Mouse (Mus musculus) heart, embryonic 11.5 days (tissue): Measurements from ENCODE around the gene Prkca. TPM values are rescaled to one million over a fixed set of nuclear protein-coding genes. Genes with fewer than 3 reads are reported as not detected.

Experiments
- ATAC-seq: fragments of 200-750 bp; cut with Nextera tagmentation; replicated peaks from 2 replicates; pipeline ENCODE4 v1.8.0; 2017; ENCODE audit warnings: moderate library complexity; ENCODE audit not compliant: insufficient number of reproducible peaks, low FRiP score, low TSS enrichment
- H3K27ac ChIP-seq: fragments of 300-500 bp; sonication (generic); 2 replicates; pipeline ENCODE4 v1.5.1; 2014; ENCODE audit warnings: mild to moderate bottlenecking, low read depth, low read length
- H3K27me3 ChIP-seq: fragments of 300-500 bp; sonication (generic); 2 replicates; pipeline ENCODE4 v1.6.1; 2014; ENCODE audit warnings: mild to moderate bottlenecking, low read length, mixed read lengths; ENCODE audit not compliant: control insufficient read depth, insufficient read depth
- H3K36me3 ChIP-seq: fragments of 300-500 bp; sonication (generic); 2 replicates; pipeline ENCODE4 v1.6.1; 2014; ENCODE audit warnings: mild to moderate bottlenecking, low read length, moderate library complexity, mixed read lengths; ENCODE audit not compliant: control insufficient read depth, insufficient read depth
- H3K4me1 ChIP-seq: fragments of 300-500 bp; sonication (generic); 2 replicates; pipeline ENCODE4 v1.6.1; 2014; ENCODE audit warnings: low read length; ENCODE audit not compliant: control insufficient read depth, insufficient read depth
- H3K4me2 ChIP-seq: fragments of 300-500 bp; sonication (generic); 2 replicates; pipeline ENCODE4 v1.6.1; 2014; ENCODE audit warnings: mild to moderate bottlenecking, moderate library complexity
- H3K4me3 ChIP-seq: fragments of 300-500 bp; sonication (generic); 2 replicates; pipeline ENCODE4 v1.5.1; 2014; ENCODE audit warnings: low read depth, low read length
- H3K9ac ChIP-seq: fragments of 300-500 bp; sonication (generic); 2 replicates; pipeline ENCODE4 v1.6.1; 2014; ENCODE audit warnings: mild to moderate bottlenecking, low read depth, low read length, moderate library complexity
- H3K9me3 ChIP-seq: fragments of 300-500 bp; sonication (generic); replicated peaks from 2 replicates; pipeline ENCODE4 v1.6.1; 2016; ENCODE audit warnings: low read length; ENCODE audit not compliant: control insufficient read depth
- WGBS: fragments of 180-500 bp; shearing (Covaris S2); extraction: QIAGEN DNeasy Blood & Tissue Kit; methylation state at CpG from one replicate; pipeline ENCODE4 v1.1.7; 2014; ENCODE audit not compliant: insufficient replicate concordance; 5-methylcytosine and 5-hydroxymethylcytosine counted together
- polyA plus RNA-seq: library from polyadenylated mRNA; unstranded; fragments of >200 nt; fragmentation: Nextera tagmentation; extraction: Ambion mirVana; gene quantifications from 2 replicates; pipeline ENCODE4 v1.2.1, GENCODE M21; 2014

Gene Prkca
- polyA plus RNA-seq, 1 experiment from 2014 or later, result 16.9 TPM

- no peak overlapping the region for H3K4me3 ChIP-seq
- no peak for ATAC-seq
- H3K9me3 ChIP-seq, result no peaks in the 10 kb centered on the region
- WGBS, result 79% methylated on average over 10 of the region's 10 CpGs
- H3K9ac ChIP-seq, result no peak overlapping the region
- H3K27ac ChIP-seq, result no peak overlapping the region
- H3K36me3 ChIP-seq, result no peaks in the 10 kb centered on the region
- no peaks in the 10 kb centered on the region; the same call in 1 of the 2 replicates for H3K4me1 ChIP-seq
- no peak overlapping the region for H3K4me2 ChIP-seq
- H3K27me3 ChIP-seq, result no peaks in the 10 kb centered on the region
Observed at GRCm38 (mm10) chr11:108117360-108118050, 226.2 kb downstream of the Prkca start.

- Histone ChIP-seq H3K4me2 (no peak overlapping the region), H3K27me3 (no peaks in the 10 kb centered on the region), H3K27ac (no peak overlapping the region), H3K9me3 (no peaks in the 10 kb centered on the region), H3K9ac (no peak overlapping the region), H3K4me3 (no peak overlapping the region), H3K36me3 (no peaks in the 10 kb centered on the region), H3K4me1 (no peaks in the 10 kb centered on the region; the same call in 1 of the 2 replicates)
- WGBS, result 85% methylated on average over 3 of the region's 3 CpGs
- no peak for ATAC-seq
Observed at GRCm38 (mm10) chr11:108114091-108114490, 229.6 kb downstream of the Prkca start.

GRCm38 (mm10) chr11:108112437-108112836, 231.3 kb downstream of the Prkca start:
- Histone ChIP-seq H3K27me3 (no peaks in the 10 kb centered on the region), H3K27ac (no peak overlapping the region), H3K4me1 (no peaks in the 10 kb centered on the region), H3K4me2 (no peak overlapping the region), H3K9me3 (no peaks in the 10 kb centered on the region), H3K4me3 (no peak overlapping the region), H3K9ac (no peak overlapping the region), H3K36me3 (no peaks in the 10 kb centered on the region)
- whole genome bisulfite sequencing, result 63% methylated on average over 3 of the region's 3 CpGs
- no peak for ATAC-seq

DNA sequence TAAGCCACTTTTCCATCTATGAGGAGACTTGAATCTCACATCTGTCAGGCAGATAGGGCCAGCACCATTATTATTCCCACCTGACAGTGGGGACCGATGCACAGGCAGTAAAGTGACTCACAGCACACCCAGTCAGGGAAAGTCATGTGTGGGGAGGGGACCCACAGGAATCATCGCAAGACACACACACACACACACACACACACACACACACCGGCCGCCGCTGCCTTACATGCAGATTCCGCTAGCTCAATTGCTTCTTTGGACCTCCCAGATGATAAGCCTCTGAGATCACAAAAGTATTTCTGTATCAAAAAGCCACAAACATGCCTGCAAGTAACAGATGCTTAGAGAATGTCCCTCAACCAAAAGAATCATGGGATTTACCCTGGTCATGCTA, 239.6 kb downstream of the Prkca start:
- H3K9me3 ChIP-seq, result no peaks in the 10 kb centered on the region
- no peaks in the 10 kb centered on the region for H3K36me3 ChIP-seq
- no peak overlapping the region for H3K9ac ChIP-seq
- WGBS, result 80% methylated on average over 6 of the region's 6 CpGs
- no peak for ATAC-seq
- no peak overlapping the region for H3K4me3 ChIP-seq
- H3K4me1 ChIP-seq, result 0 out of 2 replicates have a peak, but pooled peaks cover 10% of the 10 kb centered on the region
- no peak overlapping the region for H3K27ac ChIP-seq
- H3K27me3 ChIP-seq, result no peaks in the 10 kb centered on the region
- no peak overlapping the region for H3K4me2 ChIP-seq

GRCm38 (mm10) chr11:108101280-108101950, 242.3 kb downstream of the Prkca start:
- Histone ChIP-seq H3K36me3 (no peaks in the 10 kb centered on the region), H3K27me3 (no peaks in the 10 kb centered on the region), H3K4me2 (no peak overlapping the region), H3K9me3 (no peaks in the 10 kb centered on the region), H3K27ac (no peak overlapping the region), H3K4me1 (0 out of 2 replicates have a peak, but pooled peaks cover 10% of the 10 kb centered on the region), H3K9ac (no peak overlapping the region), H3K4me3 (no peak overlapping the region)
- 61% methylated on average over 8 of the region's 8 CpGs for WGBS
- ATAC-seq, result no peak

DNA sequence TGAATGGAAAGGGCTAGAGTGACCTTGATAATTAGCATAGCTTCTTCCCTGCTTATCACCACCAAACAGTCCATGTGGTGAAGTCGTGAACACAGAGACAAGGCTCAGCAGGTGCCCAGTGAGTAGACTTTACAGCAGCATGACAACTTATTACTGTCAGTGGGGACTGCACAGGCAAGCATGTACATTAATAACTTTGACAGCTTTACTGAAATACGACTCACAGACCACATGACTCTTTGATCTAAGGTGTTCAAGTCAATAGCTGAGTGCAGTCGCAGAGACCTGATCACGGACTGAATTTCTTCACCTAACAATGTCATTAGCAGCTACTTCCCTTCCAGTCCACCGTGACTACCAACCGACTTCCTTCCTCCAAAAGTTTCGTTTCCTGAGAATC, 245.4 kb downstream of the Prkca start:
- Histone ChIP-seq H3K27me3 (no peaks in the 10 kb centered on the region), H3K36me3 (no peaks in the 10 kb centered on the region), H3K4me2 (no peak overlapping the region), H3K4me1 (0 out of 2 replicates have a peak, but pooled peaks cover 6% of the 10 kb centered on the region), H3K9me3 (no peaks in the 10 kb centered on the region), H3K4me3 (no peak overlapping the region), H3K9ac (no peak overlapping the region), H3K27ac (no peak overlapping the region)
- ATAC-seq, result no peak
- WGBS, result 72% methylated on average over 7 of the region's 7 CpGs

DNA sequence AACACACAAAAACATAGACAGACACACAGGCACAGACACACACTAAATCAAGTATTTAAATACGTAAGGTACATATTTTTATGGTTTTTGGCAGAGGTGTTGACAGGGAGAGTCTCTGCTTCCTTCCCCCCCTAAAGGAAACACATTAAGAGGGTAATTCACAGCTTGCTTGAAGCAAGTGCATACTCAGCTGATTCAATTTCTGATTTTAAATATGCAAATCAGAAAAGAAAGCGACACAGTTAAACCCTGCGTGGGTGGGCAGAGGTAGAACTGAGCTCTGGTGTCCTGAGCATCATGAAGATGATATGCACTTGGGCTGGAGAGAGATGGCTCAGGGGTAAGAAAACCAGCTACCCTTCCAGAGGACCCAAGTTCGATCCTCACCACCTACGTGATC, 248.9 kb downstream of the Prkca start:
- no peaks in the 10 kb centered on the region for H3K27me3 ChIP-seq
- H3K27ac ChIP-seq, result no peak overlapping the region
- H3K36me3 ChIP-seq, result no peaks in the 10 kb centered on the region
- no peak overlapping the region for H3K4me3 ChIP-seq
- no peak overlapping the region for H3K4me2 ChIP-seq
- no peaks in the 10 kb centered on the region for H3K9me3 ChIP-seq
- 95% methylated on average over 5 of the region's 5 CpGs for WGBS
- H3K9ac ChIP-seq, result no peak overlapping the region
- H3K4me1 ChIP-seq, result peaks cover 6% of the 10 kb centered on the region; the same call in 1 of the 2 replicates
- no peak for ATAC-seq

DNA sequence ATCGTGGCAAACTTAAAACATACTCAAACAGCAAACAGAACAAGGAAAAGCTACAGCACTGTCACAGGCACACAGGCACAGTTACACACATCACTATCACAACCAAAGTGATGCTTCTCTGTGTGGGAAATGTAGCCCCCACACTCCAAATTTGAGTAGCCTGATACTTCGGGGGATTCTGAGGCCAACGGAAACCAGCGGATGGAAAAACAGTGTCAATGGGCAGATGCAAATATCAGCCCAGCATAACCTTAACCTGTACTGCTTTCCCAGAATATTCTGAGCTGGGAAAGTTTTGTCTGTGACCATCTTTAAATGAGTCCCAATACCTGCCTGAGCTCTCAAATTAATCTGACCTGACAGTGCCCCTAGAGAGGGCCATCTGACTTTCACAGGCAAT, 250.5 kb downstream of the Prkca start:
- no peaks in the 10 kb centered on the region for H3K36me3 ChIP-seq
- H3K27ac ChIP-seq, result no peak overlapping the region
- H3K4me1 ChIP-seq, result peaks cover 6% of the 10 kb centered on the region; the same call in 1 of the 2 replicates
- no peak overlapping the region for H3K4me3 ChIP-seq
- H3K4me2 ChIP-seq, result no peak overlapping the region
- H3K27me3 ChIP-seq, result no peaks in the 10 kb centered on the region
- H3K9me3 ChIP-seq, result no peaks in the 10 kb centered on the region
- no peak for ATAC-seq
- H3K9ac ChIP-seq, result no peak overlapping the region
- WGBS, result 80% methylated on average over 4 of the region's 4 CpGs
